Mouse (Mus musculus): ENCODE measurements around the gene Lsamp.

Gene Lsamp

GRCm38 (mm10) chr16:40971382-40971781, 987.2 kb downstream of the Lsamp start:
- no peak for DNase-seq

- DNase-seq = no peak
These were observed 989.9 kb downstream of the Lsamp start for GRCm38 (mm10) chr16:40974084-40974483.

- no peak for DNase-seq
These were observed 998.9 kb downstream of the Lsamp start for GRCm38 (mm10) chr16:40983026-40983425.

GRCm38 (mm10) chr16:41007569-41007968, 1023.4 kb downstream of the Lsamp start:
- no peak for DNase-seq

GRCm38 (mm10) chr16:41034746-41035145, 1050.6 kb downstream of the Lsamp start:
- no peak for DNase-seq

- no peak for DNase-seq
These were observed 1057.5 kb downstream of the Lsamp start for GRCm38 (mm10) chr16:41041686-41042085.

- DNase-seq = no peak
These were observed 1079.2 kb downstream of the Lsamp start for GRCm38 (mm10) chr16:41063270-41063857.

GRCm38 (mm10) chr16:41073470-41073869, 1089.3 kb downstream of the Lsamp start:
- no peak for DNase-seq

- DNase-seq = no peak
These were observed 1104.5 kb downstream of the Lsamp start for GRCm38 (mm10) chr16:41088648-41089047.

- DNase-seq = no peak
These were observed 1105.9 kb downstream of the Lsamp start for GRCm38 (mm10) chr16:41090092-41090491.

GRCm38 (mm10) chr16:41091259-41091658, 1107.1 kb downstream of the Lsamp start:
- DNase-seq = no peak

- DNase-seq = no peak
These were observed 1118.6 kb downstream of the Lsamp start for GRCm38 (mm10) chr16:41102805-41103204.

- no peak for DNase-seq
These were observed 1140.2 kb downstream of the Lsamp start for GRCm38 (mm10) chr16:41124361-41124760.

GRCm38 (mm10) chr16:41125051-41125450, 1140.9 kb downstream of the Lsamp start:
- DNase-seq = no peak

- no peak for DNase-seq
These were observed 1146.9 kb downstream of the Lsamp start for GRCm38 (mm10) chr16:41131053-41131452.

- DNase-seq = no peak
These were observed 1188.7 kb downstream of the Lsamp start for GRCm38 (mm10) chr16:41172839-41173238.

- DNase-seq = no peak
These were observed 1195.4 kb downstream of the Lsamp start for GRCm38 (mm10) chr16:41179557-41179956.

GRCm38 (mm10) chr16:41180867-41181266, 1196.7 kb downstream of the Lsamp start:
- DNase-seq = no peak

GRCm38 (mm10) chr16:41210055-41210454, 1225.9 kb downstream of the Lsamp start:
- DNase-seq = no peak

GRCm38 (mm10) chr16:41235829-41236228, 1251.7 kb downstream of the Lsamp start:
- DNase-seq = no peak

- DNase-seq = peak; percentile 55
These were observed 1258.7 kb downstream of the Lsamp start for GRCm38 (mm10) chr16:41242841-41243240.

- DNase-seq = peak; percentile 27
These were observed 1260.5 kb downstream of the Lsamp start for GRCm38 (mm10) chr16:41244711-41245110.

GRCm38 (mm10) chr16:41258145-41259035, 1274.2 kb downstream of the Lsamp start:
- peak; percentile 45 for DNase-seq

GRCm38 (mm10) chr16:41275999-41276671, 1292.0 kb downstream of the Lsamp start:
- DNase-seq = no peak
